Mouse (Mus musculus) gastrocnemius, postnatal 36 days (tissue): ENCODE data around the gene Gng8. TPM values are rescaled to one million over a fixed set of nuclear protein-coding genes. Genes with fewer than 3 reads are reported as not detected.

ENCODE experiments used
- DNase-seq, 2 experiments: peaks; one replicate each; pipeline ENCODE4 v3.0.0; 2022
- intact Hi-C: fragments of 180-260 bp; cut with DNase I; formaldehyde crosslinking; loops from one replicate; pipeline ENCODE4 v1.15.1; 2025
- total RNA-seq, 2 experiments: library from RNA; stranded (reverse); gene quantifications; 2 replicates each; pipeline ENCODE4 v1.2.3; 2021

Gng8 gene
- total RNA-seq, 2 experiments from 2014 or later = 0.54 TPM; not detected in 1

GRCm38 (mm10) chr7:16906889-16907559 lies 15.4 kb downstream of the Gng8 start:
- intact Hi-C loops = no loop called here
- no peak for DNase-seq

- no peak for DNase-seq
- intact Hi-C loops = no loop called here
These were observed 16.3 kb downstream of the Gng8 start for GRCm38 (mm10) chr7:16907842-16908241.

GRCm38 (mm10) chr7:16908367-16908766 lies 16.8 kb downstream of the Gng8 start:
- DNase-seq = no peak
- intact Hi-C loops = no loop called here

- intact Hi-C loops = no loop called here
- no peak for DNase-seq
These were observed 17.3 kb downstream of the Gng8 start for GRCm38 (mm10) chr7:16908859-16909258.

GRCm38 (mm10) chr7:16909909-16910308 lies 18.3 kb downstream of the Gng8 start:
- intact Hi-C loops = no loop called here
- no peak for DNase-seq

DNA sequence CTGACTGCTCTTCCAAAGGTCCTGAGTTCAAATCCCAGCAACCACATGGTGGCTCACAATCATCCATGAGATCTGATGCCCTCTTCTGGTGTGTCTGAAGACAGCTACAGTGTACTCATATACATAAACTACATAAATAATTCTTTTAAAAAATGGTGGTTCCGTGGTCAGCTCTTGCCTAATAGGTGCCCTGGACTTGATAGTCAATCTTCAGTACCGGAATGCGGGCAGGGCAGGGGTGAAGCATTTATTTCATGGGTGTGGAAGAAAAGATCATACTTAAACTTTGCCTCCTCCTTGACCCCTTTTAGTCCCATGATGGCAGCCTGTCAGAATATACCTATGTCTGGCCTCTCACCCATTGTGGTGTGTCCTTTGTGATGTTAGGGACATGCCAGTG lies 20.3 kb downstream of the Gng8 start:
- intact Hi-C loops = no loop called here

DNA sequence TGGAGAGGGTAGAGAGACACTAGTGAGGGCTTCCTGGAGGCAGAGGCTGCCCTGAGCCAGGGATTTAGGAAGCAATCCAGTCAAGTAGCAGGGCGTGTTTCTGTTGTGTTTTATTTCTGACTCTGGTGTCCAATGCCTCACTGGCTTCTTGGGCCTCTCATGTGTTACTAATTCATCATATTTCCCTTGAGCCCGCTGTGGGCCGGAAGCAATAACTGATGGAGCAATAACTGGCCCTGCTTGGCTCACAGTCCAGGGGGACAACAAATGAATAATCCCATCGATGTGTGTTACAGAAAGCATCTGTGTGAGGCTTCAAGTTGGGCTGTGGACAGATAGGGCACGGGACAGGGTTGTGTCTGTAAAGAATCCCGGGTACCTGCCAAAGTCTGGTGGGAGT lies 20.8 kb downstream of the Gng8 start:
- peak in 1 of 2 experiments; percentile 41 for DNase-seq
- intact Hi-C loops = no loop called here

More for the DNA sequence above, 20.3 kb downstream of the Gng8 start:
- DNase-seq = no peak

- DNase-seq = peak; percentile 64 to 68
- intact Hi-C loops = loop anchor here (1.0 kb wide), 1 partner anchor 19 kb away; no protein-coding TSS in a partner anchor
These were observed 22.3 kb downstream of the Gng8 start for GRCm38 (mm10) chr7:16913806-16914452.

- intact Hi-C loops = no loop called here
- DNase-seq = no peak
These were observed 23.1 kb downstream of the Gng8 start for GRCm38 (mm10) chr7:16914453-16915343.

- DNase-seq = no peak
- intact Hi-C loops = no loop called here
These were observed 24.1 kb downstream of the Gng8 start for GRCm38 (mm10) chr7:16915461-16916340.

- intact Hi-C loops = no loop called here
- DNase-seq = no peak
These were observed 25.0 kb downstream of the Gng8 start for GRCm38 (mm10) chr7:16916342-16917265.

- DNase-seq = no peak
- intact Hi-C loops = no loop called here
These were observed 25.9 kb downstream of the Gng8 start for GRCm38 (mm10) chr7:16917447-16917846.

- intact Hi-C loops = no loop called here
- no peak for DNase-seq
These were observed 26.4 kb downstream of the Gng8 start for GRCm38 (mm10) chr7:16918014-16918413.

GRCm38 (mm10) chr7:16918670-16919069 lies 27.1 kb downstream of the Gng8 start:
- no peak for DNase-seq
- intact Hi-C loops = no loop called here

DNA sequence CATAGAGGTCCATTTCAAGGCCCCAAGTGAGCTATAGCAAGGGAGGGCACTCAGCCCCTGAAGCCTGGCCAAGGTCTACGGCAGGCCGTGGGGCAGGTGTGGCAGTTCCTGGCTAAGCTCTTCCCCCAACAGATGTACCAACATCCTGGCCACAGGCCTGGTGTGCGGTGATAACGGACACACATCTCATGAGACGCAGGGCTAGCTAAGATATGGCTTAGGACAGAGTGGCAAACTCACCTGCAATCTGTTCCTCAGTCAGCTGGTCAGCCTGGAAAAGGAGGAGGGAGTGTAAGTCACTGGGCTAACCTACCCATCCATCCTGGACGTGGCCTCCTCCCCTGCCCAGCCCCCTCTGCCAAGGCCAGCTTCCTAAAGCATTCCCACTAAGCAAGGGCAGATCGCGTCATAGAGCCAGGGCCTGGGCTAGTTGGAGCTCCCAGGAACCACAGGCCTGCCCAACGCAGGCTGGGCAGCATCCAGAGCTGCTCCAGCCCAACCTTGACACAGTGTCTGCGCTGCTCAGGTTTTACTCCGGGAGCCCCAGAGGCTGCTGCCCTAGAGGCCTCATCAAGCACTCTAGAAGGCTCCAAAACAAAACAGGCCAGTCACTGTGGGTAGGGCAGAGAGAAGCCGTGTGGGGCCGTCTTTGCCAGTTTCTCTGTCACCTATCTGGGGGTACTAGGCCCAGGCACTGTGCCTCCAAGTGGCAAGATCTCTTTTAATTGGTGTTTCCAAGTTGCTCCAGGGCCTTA lies 28.0 kb downstream of the Gng8 start:
- intact Hi-C loops = no loop called here
- DNase-seq = no peak

DNA sequence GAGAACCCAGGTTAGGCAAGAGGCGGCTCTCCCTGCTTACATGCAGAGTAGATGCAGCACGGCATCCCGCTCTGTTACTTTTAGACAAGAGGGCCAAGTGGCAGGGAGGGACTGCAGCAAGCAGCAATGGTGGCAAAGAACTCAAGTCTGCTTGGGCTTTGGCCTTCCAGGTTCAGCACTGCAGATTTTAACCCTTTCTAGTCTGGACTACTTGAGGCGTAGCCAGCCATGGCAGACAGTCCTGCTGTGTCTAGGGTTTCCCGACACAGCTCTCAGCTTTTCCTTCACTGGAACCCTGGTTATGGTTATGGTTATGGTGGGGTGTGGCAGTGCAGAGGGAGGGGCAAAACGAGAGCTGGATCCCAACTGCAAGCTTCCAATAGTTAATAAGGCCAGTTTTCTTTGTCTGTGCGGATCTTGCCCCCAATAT lies 28.6 kb downstream of the Gng8 start:
- intact Hi-C loops = no loop called here
- DNase-seq = no peak

DNA sequence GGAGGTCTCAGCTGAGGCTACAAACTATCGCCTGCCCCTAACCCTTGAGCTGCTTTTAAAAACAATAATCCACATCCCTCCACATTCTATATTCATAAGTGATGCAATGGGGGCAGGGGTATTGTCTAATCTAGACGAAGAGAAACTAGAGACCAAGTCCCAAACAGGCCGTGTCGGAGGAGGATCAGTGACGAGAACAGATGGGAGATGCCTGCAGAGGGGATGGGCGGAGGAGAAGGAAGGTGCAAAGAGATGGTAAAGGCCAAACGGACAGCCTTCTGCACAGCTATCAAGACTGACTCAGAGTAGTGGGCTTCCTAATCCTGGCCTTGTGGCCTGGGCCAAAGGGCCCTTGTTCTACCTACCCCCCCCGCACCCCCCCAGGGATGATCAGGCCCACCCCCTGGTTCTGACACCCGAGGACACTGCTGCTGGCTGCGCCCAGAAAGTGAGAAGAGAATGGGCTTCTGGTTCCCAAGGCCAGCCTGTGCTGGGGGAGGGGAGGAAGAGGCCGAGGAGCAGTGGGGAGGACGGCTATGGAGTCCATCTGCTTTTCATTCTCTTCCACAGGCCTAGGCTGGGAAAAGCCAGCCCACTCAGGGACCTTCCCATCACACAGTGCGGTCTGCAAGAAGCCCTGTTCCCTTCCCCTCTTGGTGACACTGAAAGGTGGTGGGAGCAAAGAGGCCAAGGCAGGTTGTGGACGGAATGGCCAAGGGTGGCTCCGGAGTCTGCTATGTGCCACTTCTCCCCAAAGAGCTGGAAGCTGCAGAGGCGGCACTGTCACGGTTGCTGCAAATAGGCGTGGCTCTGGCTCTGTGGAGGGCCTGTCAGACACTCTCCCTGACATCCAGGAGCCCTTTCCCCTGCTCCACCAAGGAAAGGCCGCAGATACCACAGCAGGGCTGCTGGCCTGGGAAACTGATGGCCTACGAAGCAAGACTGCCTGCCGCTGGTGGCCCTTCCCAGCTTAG lies 29.5 kb downstream of the Gng8 start:
- DNase-seq = peak in 1 of 2 experiments; percentile 37
- intact Hi-C loops = no loop called here
